Mouse (Mus musculus) G1E-ER4 (cell line): ENCODE results near the gene Thsd4. TPM values are rescaled to one million over a fixed set of nuclear protein-coding genes. Genes with fewer than 3 reads are reported as not detected.

Source experiments
- GATA1 ChIP-seq: IDR thresholded peaks from one replicate; pipeline ENCODE4 v1.8.0; 2012; ENCODE audit warnings: low read length, inconsistent platforms
- polyA plus RNA-seq: library from polyadenylated mRNA; stranded (reverse); fragments of >175 nt; gene quantifications from 2 replicates; pipeline ENCODE4 v1.2.3, GENCODE M21; 2012

Gene Thsd4
- polyA plus RNA-seq, 1 experiment = 13.1 TPM

DNA sequence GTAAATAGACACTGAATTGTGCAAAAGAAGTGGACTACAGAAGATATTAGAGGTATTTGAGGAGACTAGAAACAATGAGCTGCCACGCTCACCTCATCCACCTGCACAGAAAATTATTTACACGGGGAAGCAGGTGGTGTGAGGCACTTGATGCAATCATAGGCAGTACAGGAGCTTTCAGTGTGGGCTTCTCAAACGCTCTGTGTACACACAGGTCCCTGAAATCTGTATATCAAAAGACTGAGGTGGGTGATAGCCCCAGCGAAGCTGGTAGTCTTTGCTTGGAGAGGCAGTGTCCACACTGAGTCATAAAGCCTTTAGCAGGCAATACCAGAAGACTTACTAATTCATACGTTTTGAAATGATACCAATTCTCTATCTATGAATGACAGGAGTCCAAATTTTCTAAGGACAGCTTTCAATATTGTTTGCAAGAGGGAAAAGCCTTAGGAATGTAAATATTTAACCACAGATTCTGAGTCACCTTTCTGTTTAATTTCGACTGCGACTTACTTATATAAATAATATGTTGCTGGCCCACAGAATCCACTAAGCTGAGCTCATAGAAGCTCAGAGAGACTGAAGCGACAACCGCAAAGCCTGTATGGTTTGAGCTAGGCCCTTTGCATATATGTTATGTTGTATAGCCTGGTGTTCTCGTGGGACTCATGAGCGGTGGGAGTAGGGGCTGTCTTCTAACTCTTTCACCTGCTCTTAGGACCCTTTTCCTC is 369.8 kb downstream of the Thsd4 start:
- TF ChIP-seq GATA1 = no peak

- TF ChIP-seq GATA1 = no peak
Observed at GRCm38 (mm10) chr9:60150511-60150910, 371.3 kb downstream of the Thsd4 start.

GRCm38 (mm10) chr9:60148988-60149387 is 372.9 kb downstream of the Thsd4 start:
- TF ChIP-seq GATA1 = no peak

DNA sequence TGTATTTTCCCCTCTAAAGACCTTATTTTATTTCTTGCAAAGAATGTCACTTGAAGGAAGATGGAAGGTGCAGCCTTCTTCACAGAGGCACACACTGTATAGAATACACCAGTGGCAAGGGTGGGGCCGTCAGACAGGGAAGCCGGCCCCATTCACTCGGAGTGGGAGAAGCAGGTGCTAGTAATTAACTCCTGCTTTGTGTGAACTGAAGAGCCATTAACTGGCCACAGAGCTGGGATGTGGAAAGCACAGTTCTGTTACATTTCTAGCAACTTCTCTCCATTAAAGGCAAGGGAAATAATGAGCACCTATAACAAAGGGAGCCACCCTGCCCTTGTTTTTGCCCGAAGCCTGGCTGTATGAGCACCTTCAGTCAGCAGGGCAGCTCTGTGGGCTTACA is 374.4 kb downstream of the Thsd4 start:
- TF ChIP-seq GATA1 = no peak

- TF ChIP-seq GATA1 = no peak
Observed at GRCm38 (mm10) chr9:60143816-60144215, 378.0 kb downstream of the Thsd4 start.

DNA sequence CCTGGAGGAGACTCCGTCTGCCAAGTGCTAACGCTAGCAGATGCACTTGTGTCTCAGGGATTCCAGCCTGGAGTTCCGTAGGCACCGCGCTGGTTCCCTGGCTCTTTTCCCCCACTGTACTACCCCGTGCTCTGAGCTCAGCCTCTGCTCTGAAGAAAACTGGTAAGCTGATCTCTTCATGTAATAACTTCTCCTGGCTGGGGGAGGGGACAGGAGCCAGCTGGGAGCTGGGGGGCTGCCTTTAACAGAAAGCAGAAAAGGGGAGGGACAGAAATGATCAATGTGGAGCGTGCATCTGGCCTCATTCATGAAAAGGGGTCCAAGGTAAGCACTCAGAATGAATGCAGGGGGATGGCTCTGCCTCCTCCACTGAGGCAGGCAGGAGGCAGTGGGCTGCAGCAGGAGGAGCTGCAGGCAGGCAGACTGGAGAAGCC is 380.7 kb downstream of the Thsd4 start:
- no peak for TF ChIP-seq GATA1

GRCm38 (mm10) chr9:60140411-60140810 is 381.4 kb downstream of the Thsd4 start:
- TF ChIP-seq GATA1 = no peak

DNA sequence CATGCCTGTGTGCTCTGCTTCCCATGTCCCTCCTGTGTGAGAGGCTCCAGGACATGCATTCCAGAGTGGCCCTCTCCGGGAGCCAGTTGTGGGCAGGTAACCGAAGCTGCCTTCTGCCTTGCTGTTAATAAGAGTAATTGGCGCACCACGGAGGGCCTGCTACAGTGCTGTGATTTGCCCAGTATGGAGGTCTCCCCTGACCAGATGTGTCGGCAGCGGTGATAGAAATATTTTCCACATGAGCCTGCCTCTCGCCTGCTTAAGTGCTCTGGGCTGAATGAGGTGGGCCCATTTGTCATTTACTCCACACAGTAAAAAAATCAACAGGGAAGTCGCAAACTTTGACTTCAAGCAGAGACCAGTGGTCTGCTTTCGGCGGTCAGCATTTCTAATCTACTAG is 382.4 kb downstream of the Thsd4 start:
- no peak for TF ChIP-seq GATA1

- no peak for TF ChIP-seq GATA1
Observed at GRCm38 (mm10) chr9:60129235-60129991, 392.4 kb downstream of the Thsd4 start.

DNA sequence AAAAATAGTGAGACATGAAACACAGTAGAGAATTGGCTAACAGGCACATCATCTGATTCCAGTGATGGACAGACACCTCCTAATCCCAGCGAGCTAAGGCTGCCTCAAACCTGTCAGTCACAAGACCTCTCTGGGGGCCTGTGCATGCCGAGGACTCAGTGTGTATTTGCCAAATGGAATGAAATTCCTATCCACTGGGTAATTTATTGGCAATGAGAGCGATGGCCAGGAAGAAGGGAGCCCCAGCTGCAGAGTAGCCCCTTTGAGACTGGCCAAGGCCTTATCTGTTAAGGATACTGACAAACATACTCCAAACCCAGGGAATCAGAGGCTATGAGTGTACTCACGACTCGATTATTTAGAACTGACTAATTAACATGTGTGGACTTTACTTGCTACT is 394.9 kb downstream of the Thsd4 start:
- no peak for TF ChIP-seq GATA1

DNA sequence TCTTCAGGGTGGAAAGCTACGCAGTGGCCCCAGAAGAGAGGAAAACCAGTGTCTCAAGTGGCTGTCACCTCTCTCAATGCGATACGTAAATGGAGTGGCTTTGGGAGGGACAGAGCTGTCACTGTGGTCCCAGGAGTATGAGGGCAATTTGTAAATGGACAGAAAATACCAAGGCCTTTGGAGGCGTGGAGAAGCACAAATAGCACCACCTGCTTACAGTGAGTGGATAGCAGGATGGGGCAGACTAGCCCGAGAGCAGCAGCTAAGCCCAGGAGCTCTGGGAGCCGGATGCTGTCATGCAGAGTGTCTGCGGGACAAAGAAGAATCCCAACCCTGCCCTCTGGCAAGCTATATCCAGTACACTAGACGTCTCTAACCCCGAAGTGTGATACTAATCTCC is 397.7 kb downstream of the Thsd4 start:
- no peak for TF ChIP-seq GATA1

GRCm38 (mm10) chr9:60123066-60123465 is 398.8 kb downstream of the Thsd4 start:
- TF ChIP-seq GATA1 = no peak

DNA sequence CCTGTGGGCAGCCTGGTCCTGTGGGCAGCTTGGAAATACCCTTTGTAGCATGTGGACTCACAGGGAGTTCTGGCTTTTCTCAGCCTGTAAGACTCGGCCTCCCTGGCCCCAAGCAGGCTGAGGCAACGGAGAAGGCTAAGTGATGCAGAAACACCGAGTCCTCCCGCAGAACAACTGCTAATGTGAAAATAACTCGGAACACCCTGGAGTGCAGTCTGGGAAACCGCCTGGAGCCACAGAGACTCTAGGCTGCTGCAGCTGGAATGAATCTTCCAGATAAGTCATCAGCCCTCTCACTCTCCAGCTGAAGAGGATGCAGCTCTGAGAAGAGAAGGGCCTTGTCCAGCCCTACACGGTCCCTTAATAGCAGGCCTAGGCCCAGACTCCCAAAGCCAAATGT is 402.0 kb downstream of the Thsd4 start:
- no peak for TF ChIP-seq GATA1

DNA sequence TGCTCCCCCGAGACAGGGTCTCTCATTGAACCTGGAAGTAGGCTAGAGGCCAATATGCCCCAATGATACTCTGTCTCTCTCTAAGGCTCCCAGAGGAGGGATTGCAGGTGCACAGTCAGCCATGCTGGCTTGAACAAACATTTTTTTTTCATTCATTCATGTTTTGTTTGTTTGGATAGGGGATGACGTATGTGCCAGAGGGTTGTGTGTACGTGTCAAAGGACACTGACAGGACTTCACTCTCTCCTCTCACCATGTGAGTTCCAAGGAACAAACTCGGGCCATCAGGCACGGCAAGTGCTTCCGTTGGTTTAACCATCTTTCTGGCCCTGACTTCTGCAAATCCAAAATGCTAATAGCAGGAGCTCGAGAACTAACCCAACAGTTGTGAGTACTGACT is 404.0 kb downstream of the Thsd4 start:
- no peak for TF ChIP-seq GATA1

DNA sequence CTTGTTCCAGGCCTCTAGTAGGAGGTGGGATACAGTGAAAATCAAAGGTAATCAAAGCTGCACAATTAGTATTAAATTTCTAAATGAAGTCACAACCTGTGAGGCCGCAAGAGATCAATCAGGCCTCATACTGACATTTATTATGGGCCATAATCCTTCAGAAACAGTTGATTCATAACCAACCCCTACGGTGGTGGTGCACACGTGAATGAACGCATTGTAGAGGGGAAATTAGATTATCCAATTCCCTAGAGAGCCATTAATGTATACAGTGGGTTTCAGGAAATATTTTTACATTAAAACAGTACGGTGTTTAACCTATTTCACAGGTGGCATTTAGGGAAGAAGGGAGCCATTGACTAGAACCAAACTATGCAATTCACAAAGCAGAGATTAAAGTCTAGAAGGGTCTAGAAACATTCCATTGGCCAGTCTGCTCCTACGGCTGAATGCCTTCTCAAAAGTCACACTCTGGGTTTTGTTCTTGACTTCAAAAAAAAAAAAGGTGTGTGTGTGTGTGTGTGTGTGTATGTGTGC is 406.1 kb downstream of the Thsd4 start:
- TF ChIP-seq GATA1 = no peak

- TF ChIP-seq GATA1 = no peak
Observed at GRCm38 (mm10) chr9:60115306-60115705, 406.5 kb downstream of the Thsd4 start.

GRCm38 (mm10) chr9:60110200-60110599 is 411.6 kb downstream of the Thsd4 start:
- TF ChIP-seq GATA1 = no peak
